Mouse (Mus musculus) G1E (cell line): Measurements from ENCODE around the gene Ccr6.

Source experiments
- CTCF ChIP-seq: IDR thresholded peaks from 2 replicates; pipeline ENCODE4 v1.5.1; 2012; ENCODE audit warnings: low read depth, low read length, inconsistent platforms, mixed read lengths
- GATA1 ChIP-seq: IDR thresholded peaks from 2 replicates; pipeline ENCODE4 v1.6.1; 2012; ENCODE audit warnings: borderline replicate concordance, low read length, inconsistent platforms, mixed read lengths

DNA sequence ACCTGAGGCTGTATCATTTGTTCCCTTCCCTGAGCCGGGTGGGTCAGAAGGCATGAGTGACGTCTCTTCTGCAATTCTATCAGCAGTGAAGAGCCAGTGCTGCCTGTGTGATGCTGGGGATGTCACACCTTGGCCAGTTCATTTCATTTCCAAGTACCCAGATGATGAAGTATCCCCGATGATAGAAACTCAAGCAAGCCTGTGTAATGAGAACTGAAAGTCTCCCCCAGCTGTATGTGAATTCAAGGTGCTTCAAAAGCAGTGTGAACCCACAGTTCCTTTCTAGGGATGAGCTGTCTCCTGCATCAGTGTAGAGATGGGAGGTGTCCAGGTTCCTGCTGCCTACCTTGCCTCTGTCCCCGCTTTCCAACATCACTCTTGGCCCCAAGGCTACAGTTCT lies 1.3 kb upstream of the Ccr6 start:
- TF ChIP-seq CTCF (no peak), GATA1 (no peak)
